Mouse (Mus musculus) cerebellum, adult 11 months (tissue): Measurements from ENCODE around the gene Ankmy2.
"Not testable (repeated sequence)": the region's sequence is repeated elsewhere in the genome, so short reads cannot be mapped to it uniquely, and the experiment has no call there.

ENCODE experiments used
- DNase-seq: peaks from one replicate; pipeline ENCODE4 v3.0.0; 2022

The Ankmy2 gene

GRCm38 (mm10) chr12:36164126-36164791 lies 7.3 kb downstream of the Ankmy2 start:
- no peak for DNase-seq

DNA sequence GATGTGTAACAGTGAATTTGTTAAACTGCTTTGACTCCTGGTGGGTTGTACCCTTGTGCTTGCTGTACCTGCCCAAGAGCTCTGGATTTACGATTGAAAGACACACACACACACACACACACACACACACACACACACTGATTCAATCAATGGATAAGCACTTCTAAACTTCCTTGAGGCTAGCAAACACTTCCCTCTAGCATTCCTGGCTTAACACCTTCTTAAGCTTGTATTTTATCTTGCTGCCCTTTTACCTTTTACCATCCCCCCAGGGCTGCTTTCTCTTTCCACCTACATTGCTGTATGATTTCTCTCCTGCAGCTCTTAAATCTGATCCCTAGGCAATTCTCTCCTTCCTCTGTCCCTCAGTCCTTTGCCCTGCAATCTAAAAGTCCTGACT lies 8.4 kb downstream of the Ankmy2 start:
- DNase-seq: no peak

GRCm38 (mm10) chr12:36177227-36177626 lies 20.3 kb downstream of the Ankmy2 start:
- DNase-seq: no peak

DNA sequence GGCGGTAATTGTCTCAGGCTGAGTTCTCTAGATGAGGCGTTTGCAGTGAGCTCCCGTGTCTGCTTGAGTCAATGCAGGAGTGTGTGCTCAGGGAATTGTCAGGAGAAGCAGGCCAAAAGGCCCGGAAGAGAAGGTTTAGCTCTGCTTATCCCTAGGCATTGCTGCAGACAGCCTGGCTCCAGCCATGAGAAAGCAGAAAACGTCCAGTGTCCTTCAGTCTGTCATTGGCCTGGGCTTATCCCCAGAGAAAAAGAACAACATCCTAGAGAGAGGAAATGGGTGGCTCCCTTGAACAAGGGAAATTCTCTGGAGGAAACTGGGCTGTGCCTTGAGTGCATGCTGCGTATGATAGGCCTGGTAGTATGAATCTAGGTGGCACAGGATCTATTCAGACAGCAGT lies 25.7 kb downstream of the Ankmy2 start:
- no peak for DNase-seq

- no peak for DNase-seq
Measured at GRCm38 (mm10) chr12:36187081-36187480, 30.2 kb downstream of the Ankmy2 start.

GRCm38 (mm10) chr12:36189610-36190009 lies 32.7 kb downstream of the Ankmy2 start:
- no peak for DNase-seq

DNA sequence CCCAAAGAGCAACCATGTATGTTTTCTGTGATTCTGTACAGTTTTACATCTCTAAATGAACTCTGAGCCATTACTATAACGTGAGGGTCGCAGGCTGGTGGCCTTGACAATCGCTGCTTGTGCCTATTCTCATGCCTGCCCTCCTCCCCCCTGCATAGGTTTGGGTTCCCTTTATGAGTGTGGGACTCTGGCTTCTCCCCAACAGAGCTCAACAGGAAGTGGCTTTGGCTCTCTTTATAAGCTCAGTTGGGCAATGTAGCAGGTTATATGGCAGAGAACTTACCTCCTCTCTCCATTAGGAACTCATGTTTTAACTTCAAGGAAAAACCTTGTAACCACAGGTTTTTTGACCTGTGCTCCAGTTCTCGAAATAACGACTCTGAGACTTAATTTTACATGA lies 33.4 kb downstream of the Ankmy2 start:
- no peak for DNase-seq

DNA sequence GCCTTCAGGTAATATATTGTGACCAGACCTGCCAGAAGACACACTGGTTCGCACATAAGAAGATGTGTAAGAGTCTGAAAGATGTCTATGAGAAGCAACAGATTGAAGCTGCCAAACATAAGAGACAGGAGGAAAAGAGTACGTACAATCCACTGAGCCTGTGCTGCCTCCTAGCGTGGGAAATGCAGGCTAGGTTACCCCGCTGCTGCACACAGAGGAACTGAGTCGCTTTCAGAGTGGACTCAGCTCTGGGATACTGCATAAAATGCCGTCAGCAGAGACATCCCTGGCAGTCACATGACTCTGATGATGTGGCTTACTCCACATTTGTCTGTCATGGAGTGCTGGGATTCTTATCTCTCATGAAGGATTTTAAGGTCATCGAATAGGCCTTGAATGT lies 38.1 kb downstream of the Ankmy2 start:
- DNase-seq: no peak

DNA sequence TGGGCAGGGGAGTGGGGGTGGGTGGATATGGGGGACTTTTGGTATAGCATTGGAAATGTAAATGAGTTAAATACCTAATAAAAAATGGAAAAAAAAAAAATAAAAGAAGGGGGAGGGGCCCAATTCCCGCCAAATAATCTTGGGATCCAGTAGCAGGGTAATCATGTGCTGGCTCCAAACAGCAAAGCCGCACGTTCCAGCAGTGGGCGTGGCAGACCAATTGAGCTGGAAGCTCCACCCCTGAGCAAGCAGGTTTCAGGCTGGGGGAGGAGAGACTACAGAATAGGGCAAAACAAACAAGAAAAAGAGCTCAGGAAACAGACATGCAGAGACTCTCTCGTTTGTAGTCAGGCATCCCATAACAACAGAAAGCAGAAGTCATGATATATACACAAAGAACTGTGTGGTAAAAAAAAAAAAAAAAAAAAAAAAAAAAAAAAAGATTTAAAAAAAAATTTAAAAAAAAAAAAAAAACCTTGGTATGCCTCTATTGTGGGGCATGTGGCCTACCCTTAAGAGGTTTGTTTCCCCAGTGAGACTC lies 48.7 kb downstream of the Ankmy2 start:
- not testable (repeated sequence) for DNase-seq

GRCm38 (mm10) chr12:36207072-36207799 lies 50.3 kb downstream of the Ankmy2 start:
- DNase-seq: no peak

GRCm38 (mm10) chr12:36207800-36208148 lies 50.9 kb downstream of the Ankmy2 start:
- DNase-seq: no peak

- DNase-seq: no peak
Measured at GRCm38 (mm10) chr12:36208456-36208855, 51.5 kb downstream of the Ankmy2 start.

- DNase-seq: no peak
Measured at GRCm38 (mm10) chr12:36210096-36210495, 53.2 kb downstream of the Ankmy2 start.

DNA sequence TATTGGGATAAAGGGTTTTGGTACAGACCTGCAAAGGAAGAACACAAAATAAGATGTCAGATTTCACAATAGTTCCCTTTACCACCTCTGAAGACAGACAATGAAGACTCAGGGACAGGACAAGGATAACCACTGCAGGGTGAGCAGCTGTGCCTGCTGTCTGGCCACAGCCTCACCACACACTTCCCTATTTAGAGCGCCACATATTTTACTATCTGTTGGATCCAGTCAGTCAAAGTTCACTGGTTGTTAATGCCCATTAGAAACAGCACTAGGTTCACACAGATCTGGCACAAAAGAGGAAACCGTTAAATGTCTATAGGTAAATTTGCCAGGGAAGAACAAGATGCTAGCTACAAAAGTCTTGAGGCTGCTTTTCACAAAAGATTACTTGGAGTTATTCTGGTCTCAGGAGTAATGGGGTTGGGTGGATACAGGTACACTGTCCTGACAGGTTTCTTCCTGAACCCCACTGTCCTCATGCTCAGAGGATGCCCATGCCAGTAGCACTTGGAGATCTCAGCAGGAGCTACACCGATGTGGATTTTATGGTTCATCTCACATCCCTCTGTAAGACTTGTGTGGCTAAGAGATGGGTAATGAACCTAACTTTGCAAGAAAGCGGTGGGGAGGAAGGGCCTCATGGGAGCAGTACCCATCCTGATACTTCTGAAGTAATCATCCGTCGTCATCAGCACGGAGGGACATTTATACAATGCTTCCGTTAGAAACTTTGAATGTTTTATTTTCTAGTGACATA lies 57.7 kb downstream of the Ankmy2 start:
- no peak for DNase-seq

- DNase-seq: no peak
Measured at GRCm38 (mm10) chr12:36215149-36215480, 58.2 kb downstream of the Ankmy2 start.

DNA sequence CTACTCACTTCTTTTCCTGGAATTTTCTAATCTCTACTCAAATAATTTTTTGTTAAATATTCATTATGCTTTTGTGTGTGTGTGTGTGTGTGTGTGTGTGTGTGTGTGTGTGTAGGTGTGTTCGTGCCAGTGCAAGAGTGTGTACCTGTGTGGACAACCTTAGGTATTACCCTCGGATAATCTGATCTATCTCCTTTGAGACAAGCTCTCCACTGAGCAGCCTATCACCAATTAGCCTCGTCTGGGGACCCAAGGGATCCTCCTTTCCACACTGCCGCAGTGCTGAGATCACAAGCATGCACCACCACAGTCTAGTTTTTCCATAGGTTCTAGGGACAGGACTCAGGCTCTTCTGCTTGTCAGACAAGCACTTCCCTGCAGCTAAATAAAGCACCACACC lies 59.3 kb downstream of the Ankmy2 start:
- DNase-seq: no peak

DNA sequence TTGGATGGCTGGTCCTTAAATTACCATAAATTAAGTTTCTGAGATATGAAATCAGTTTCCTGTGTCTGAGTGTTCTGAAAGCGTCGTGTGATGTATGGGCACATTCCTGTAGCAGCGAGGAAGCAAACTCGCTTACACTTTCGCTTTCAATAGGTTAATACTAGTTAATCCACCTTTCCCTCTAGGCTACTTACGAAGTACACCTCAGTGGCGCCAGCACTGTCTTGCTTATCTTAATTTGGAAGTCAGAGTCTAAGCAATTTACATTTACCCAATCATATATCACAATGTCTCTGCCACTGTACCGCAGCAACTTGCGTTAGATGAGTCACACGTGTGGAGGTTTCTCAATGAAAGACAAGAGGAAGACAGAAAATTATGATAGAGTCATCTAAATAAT lies 60.0 kb downstream of the Ankmy2 start:
- no peak for DNase-seq

DNA sequence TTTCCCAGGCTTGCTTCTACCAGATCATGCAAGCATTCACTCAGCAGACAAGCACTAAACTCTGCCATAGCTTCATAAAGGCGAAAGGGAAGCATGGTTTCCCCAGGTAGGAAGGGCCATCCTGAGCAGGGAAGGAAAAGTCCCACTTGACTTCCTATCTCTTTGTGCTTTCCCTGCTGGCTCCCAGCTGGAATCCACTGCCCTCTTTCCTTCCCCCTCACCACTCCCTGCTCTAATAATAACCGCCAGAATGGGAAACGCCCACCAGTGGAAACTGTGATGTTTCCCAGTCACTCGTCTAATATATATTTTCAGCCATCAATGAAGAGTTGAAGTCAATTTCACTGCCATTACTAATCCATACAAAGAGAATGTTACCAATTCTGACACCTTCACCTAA lies 67.5 kb downstream of the Ankmy2 start:
- DNase-seq: no peak

DNA sequence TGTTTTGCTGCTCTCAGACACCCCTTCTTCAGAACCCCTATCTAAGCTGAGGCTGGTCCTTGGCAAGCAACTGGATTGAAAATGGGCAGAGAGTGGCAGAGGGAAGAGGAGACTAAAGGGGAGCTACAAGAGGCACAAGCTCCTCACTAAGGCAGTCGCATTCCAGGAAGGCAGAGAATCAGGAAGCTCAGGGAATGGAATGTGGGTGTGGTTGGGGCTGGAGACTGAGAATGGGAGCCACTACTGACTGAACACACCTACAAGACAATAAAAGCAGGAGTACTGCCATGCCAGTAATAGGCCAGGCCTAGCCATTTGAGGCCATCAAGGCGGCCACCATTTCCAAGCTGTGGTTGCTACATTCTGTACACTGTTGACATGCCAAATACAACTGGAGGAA lies 74.5 kb downstream of the Ankmy2 start:
- no peak for DNase-seq

- DNase-seq: no peak
Measured at GRCm38 (mm10) chr12:36241171-36241570, 84.3 kb downstream of the Ankmy2 start.
